Mouse (Mus musculus): ENCODE data around the gene Olfr876. TPM values are rescaled to one million over a fixed set of nuclear protein-coding genes. Genes with fewer than 3 reads are reported as not detected.
"Not testable (repeated sequence)": the region's sequence is repeated elsewhere in the genome, so short reads cannot be mapped to it uniquely, and the experiment has no call there.

Olfr876 gene
- total RNA-seq (2015; ENCODE audit: low replicate concordance) (not detected in 2 replicates), total RNA-seq (2017; ENCODE audit: low replicate concordance) (not detected in 2 replicates)

GRCm38 (mm10) chr9:37802731-37803130, at the start of gene Olfr876:
Gene Olfr876 (plus strand): TSS chr9:37803031.
- no peak for ATAC-seq (replicated peaks; ENCODE audit: low FRiP score, poor library complexity, severe bottlenecking)

- ATAC-seq (replicated peaks; ENCODE audit: low FRiP score, poor library complexity, severe bottlenecking): no peak
Observed at GRCm38 (mm10) chr9:37761728-37762127, 41.1 kb upstream of the Olfr876 start.

GRCm38 (mm10) chr9:37762541-37762940, 40.3 kb upstream of the Olfr876 start:
- no peak for ATAC-seq (replicated peaks; ENCODE audit: low FRiP score, poor library complexity, severe bottlenecking)

DNA sequence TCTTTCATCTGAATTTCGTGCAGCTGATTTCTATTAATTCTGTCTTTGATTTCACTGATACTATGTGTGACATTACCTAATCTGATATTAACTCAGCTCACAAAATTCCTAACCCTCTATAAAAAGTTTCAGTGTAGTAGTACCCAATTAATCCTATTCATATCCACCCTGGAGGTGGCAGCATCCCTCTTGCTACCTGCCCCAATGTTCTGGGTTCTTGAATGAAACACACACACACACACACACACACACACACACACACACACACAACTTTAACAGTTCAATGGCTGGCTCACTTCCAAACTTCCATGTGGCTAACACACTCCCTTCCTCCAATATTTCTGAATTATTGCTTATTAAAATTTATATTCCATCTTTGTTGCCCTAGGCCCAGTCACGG, 32.2 kb upstream of the Olfr876 start:
- ATAC-seq (replicated peaks; ENCODE audit: low FRiP score, poor library complexity, severe bottlenecking): no peak

DNA sequence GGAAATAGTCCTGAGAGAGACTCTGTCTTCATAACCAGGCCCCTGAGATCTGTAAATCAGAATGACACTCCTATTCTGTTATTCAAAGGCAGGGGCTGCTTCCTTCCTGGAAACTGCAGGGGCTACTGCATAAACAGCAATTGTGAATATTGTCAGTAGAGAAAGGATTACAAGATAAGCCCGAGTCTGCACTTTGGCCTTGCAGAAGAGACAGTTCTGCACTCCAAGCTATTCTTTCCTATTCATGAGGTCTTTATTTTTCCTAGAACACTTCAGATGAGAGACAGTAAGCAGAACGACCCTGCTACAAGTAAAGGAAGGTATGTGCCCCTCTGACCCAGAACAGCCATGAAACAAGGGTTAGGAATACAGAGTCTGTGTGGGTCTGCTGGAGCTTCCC, 31.1 kb upstream of the Olfr876 start, which contains the start of gene Olfr875:
TSS of gene Olfr875 (plus strand) at position 99 of the 400 bp plus-strand sequence.
- no peak for ATAC-seq (replicated peaks; ENCODE audit: low FRiP score, poor library complexity, severe bottlenecking)

- ATAC-seq (replicated peaks; ENCODE audit: low FRiP score, poor library complexity, severe bottlenecking): no peak
Observed at GRCm38 (mm10) chr9:37782766-37783260, 20.0 kb upstream of the Olfr876 start.

- ATAC-seq (replicated peaks; ENCODE audit: low FRiP score, poor library complexity, severe bottlenecking): not testable (repeated sequence)
Observed at GRCm38 (mm10) chr9:37783394-37784387, 19.1 kb upstream of the Olfr876 start.

DNA sequence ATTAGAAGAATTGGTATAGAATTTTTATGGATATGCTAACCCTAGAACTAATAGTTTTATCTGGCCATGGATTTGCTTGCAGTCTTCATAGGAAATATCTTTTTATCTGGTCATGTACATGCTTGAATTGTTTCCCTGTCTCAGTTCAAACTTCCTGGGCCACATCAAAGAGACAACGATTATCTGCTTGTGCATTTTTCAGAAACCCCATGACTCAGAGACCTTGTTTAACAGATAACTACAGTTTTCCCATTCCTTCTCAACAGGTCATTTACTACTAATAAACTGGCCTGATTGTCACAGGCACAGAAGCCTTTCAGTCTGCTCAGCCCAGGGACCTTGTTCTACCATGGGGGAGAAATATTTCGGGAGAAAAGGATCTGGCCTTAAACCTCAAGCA, 16.4 kb upstream of the Olfr876 start:
- ATAC-seq (replicated peaks; ENCODE audit: low FRiP score, poor library complexity, severe bottlenecking): no peak

DNA sequence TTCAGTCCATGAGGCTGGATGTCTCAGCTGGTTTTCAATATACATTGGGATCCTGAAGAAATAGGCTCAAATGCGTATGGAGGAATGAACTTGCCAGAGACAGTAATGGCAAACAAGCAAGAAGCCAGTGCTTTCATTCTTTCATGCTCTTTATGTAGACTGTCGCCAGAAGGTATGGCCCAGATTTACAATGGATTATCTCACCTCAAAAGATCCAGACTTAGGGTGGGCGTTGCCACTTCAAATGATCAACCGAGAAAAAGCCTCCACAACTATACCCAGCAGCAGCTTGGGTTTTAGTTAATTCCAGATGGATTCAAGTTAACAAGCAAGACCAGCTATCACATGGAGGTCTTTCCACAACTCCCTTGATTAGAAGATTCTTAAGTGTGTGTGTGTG, 776 bp upstream of the Olfr876 start:
- ATAC-seq (replicated peaks; ENCODE audit: low FRiP score, poor library complexity, severe bottlenecking): no peak

GRCm38 (mm10) chr9:37807235-37807634, 4.4 kb downstream of the Olfr876 start:
- no peak for ATAC-seq (replicated peaks; ENCODE audit: low FRiP score, poor library complexity, severe bottlenecking)

- no peak for ATAC-seq (replicated peaks; ENCODE audit: low FRiP score, poor library complexity, severe bottlenecking)
Observed at GRCm38 (mm10) chr9:37808456-37808855, 5.6 kb downstream of the Olfr876 start.

- ATAC-seq (replicated peaks; ENCODE audit: low FRiP score, poor library complexity, severe bottlenecking): no peak
Observed at GRCm38 (mm10) chr9:37808976-37809375, 6.1 kb downstream of the Olfr876 start.

DNA sequence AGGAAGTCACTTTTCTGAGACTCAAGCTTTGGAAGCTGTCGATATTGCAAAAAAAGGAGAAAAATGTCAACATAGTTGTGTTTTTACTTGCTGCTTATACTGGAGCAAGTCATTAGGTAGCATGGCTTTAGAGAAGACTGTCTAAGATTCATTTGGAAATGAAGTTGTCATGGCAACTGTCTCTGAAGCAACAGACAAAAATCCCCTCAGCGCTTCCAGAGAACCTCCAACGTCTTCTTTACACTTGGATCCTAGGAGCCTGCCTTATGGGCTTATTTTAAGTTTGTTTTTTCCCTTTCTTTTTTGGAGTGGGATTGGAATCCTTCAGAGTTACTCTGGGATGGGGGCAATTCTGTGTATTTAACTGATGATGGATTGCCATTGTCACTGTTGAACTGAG, 11.9 kb downstream of the Olfr876 start:
- ATAC-seq (replicated peaks; ENCODE audit: low FRiP score, poor library complexity, severe bottlenecking): no peak

- no peak for ATAC-seq (replicated peaks; ENCODE audit: low FRiP score, poor library complexity, severe bottlenecking)
Observed at GRCm38 (mm10) chr9:37829881-37830280, 27.1 kb downstream of the Olfr876 start.

DNA sequence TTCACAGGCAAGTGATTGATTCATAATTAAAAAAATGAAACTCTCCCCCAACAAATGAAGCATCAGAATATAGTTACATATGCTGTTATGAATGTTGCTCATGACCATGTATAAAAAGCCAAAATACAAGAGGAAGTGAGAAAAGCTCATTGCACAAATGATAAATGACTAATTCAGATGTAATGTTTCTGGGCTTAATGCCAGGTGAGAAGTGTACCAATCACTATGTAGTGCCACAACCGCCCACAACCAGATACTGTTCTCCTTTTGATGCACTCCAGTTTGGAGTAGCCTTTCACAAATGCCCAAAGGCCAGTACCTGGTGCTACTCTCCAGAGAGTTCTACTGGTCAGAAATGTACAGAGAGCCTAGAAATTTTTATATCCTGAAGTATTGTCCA, 30.5 kb downstream of the Olfr876 start:
- ATAC-seq (replicated peaks; ENCODE audit: low FRiP score, poor library complexity, severe bottlenecking): no peak

DNA sequence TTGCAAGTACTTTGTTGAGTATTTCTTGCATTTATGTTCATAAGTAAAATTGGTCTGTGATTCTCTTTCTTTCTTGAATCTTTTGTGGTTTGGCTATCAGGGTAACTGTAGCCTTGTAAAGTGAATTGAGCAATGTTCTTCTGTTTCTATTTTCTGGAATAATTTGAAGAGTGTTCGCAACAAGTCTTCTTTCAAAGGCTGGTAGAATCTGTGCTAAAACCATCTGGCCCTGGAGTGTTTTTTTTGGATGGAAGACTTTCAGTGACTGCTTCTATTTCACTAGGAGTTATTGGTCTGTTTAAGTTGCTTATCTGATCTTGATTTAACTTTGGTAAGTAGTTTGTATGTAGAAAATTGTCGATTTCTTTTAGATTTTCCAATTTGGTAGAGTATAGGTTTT, 46.4 kb downstream of the Olfr876 start:
- no peak for ATAC-seq (replicated peaks; ENCODE audit: low FRiP score, poor library complexity, severe bottlenecking)

GRCm38 (mm10) chr9:37853969-37854368, 51.1 kb downstream of the Olfr876 start, which contains the start of gene Olfr877:
Gene Olfr877 (plus strand): TSS chr9:37854269.
- no peak for ATAC-seq (replicated peaks; ENCODE audit: low FRiP score, poor library complexity, severe bottlenecking)

All from erythroblast, adult 5-6 weeks (primary cell).